Mouse (Mus musculus) urinary bladder, postnatal 10 days (tissue): Measurements from ENCODE around the gene Vmn2r109.
"Not testable (repeated sequence)": the region's sequence is repeated elsewhere in the genome, so short reads cannot be mapped to it uniquely, and the experiment has no call there.

ENCODE experiments used
- DNase-seq: peaks from one replicate; pipeline ENCODE4 v3.0.0; 2022; ENCODE audit warnings: low spot score

The Vmn2r109 gene

DNA sequence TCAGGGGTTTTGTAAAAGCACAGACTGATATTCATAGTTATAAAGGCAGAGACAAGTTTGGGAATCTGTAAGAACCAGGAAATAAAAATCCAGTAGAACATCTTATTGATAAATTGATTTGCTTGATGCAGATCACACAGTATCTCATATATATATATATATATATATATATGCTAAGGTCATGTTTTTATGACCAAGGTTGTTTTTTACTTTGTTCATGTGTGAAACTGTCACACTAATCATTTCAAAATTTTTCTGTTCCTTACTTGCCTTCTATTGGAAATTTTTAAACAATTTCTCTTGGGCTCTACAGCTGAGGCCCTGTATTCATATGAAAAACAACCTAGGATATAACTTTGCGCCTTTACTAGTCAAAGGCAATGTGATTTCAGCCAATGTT, at the start of gene Vmn2r109:
Gene Vmn2r109, minus strand, starts transcription at position 101 of the 400 bp plus-strand sequence.
- no peak for DNase-seq

DNA sequence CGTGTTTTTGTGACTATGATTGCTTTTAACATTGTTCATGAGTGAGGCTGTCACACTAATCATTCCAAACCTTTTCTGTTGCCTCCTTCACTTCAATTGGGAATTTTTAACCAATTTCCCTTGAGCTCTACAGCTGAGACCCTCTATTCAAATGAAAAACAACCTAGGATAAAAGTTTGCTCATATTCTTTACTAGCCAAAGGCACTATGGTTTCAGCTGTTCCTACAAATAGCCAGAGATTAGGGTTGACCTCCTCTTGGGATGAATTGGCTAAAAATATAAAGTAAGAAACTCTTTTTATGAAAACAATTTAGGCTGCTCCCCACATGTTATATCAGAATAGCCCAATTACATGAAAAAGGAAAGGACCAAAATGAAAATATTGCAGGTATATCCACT, 31.8 kb upstream of the Vmn2r109 start, which contains the start of gene Vmn2r110:
Gene Vmn2r110, minus strand, starts transcription at position 101 of the 400 bp plus-strand sequence.
- no peak for DNase-seq

DNA sequence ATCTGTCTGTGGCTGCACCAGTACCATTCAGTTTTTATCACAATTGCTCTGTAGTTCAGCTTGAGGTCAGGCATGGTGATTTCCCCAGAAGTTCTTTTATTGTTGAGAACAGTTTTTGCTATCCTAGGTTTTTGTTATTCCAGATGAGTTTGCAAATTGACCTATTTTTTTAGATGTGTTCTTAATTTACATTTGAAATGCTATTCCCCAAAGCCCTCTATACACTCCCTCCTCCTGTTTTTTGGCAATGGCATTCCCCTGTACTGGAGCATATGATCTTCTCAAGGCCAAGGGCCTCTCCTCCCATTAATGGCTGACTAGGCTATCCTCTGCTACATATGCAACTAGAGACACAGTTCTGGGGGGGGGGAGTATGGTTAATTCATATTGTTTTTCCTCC, 56.3 kb downstream of the Vmn2r109 start:
- not testable (repeated sequence) for DNase-seq

DNA sequence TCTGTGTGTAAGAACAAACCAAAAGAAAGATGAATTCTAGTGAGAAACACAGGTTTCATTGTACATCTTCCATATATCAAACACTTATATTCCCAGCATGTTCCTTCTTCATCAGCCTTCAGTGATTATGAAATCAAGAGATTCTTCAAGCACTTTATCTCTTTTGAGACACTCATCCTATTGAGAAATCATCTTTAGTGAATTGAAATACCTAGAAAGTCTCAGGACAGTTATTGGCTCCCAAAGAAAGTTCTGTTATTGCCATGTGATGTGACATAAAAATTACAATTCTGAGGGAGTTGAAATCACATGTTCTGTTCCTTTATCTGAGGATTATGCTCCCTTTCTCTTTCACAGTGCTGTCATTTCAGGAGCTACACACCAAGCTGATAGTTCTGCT, 66.7 kb downstream of the Vmn2r109 start, which contains the start of gene Vmn1r225:
Gene Vmn1r225, plus strand, starts transcription at position 301 of the 400 bp plus-strand sequence.
- no peak for DNase-seq
